Mouse (Mus musculus) E14TG2a.4 (cell line): Measurements from ENCODE around the gene Gm45233.

Experiments used
- CTCF ChIP-seq: conservative IDR thresholded peaks from 2 replicates; pipeline ENCODE4 v1.5.1; 2014; ENCODE audit warnings: low read length
- NANOG ChIP-seq: IDR thresholded peaks from 2 replicates; pipeline ENCODE4 v1.6.1; 2014; ENCODE audit warnings: borderline replicate concordance, low read length, mixed read lengths

DNA sequence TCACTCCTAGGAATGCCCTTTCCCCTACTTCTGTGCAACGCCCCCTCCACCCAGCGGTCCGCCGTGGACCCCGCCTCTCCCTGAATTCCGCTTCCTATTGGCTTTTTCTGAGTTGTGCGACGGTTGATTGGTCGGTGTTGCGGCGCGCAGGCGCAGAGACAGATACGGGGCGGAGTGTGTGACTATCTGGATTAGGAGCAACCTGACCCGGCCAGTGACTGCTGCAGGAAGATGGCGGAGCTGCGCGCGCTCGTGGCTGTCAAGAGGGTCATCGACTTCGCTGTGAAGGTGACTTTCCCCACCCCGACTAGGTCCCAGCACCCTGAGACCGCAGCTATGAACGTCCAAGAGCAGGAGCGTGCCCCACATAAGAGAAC lies at the start of gene Gm45233, which contains the start of gene Etfb:
- no peak for TF ChIP-seq CTCF
- no peak for TF ChIP-seq NANOG
